In genomic region chr7:125671396-125671795, GRCm38 (mm10) we compare ENCODE assay signal across 15 mouse cellular contexts.
"Had no signal": no experiment of that assay in that cellular context is flagged by ENCODE, and none has a peak within 500 bp of the region (broad histone marks: within the 10 kb centered on the region; RNA-seq: fewer than 3 reads in every experiment).

No protein-coding gene starts in this region.

- H3K4me3 ChIP-seq: limb, embryonic 15.5 days; lung, embryonic 15.5 days; megakaryocyte, embryonic 14.5 days; midbrain, embryonic 15.5 days; neural tube, embryonic 13.5 days; stomach, embryonic 15.5 days had no signal

- H3K27ac ChIP-seq: limb, embryonic 15.5 days; lung, embryonic 15.5 days; macrophage; midbrain, embryonic 15.5 days; neural tube, embryonic 13.5 days; stomach, embryonic 15.5 days had no signal

- DNase-seq: kidney, adult 2 months; layer of hippocampus, adult 9-11 months; layer of hippocampus, postnatal 36 days; lung, postnatal 14 days; retina, postnatal 1 day; thymus, postnatal 4 days had no signal

- H3K9me3 ChIP-seq: limb, embryonic 15.5 days; lung, embryonic 15.5 days; megakaryocyte, embryonic 14.5 days; midbrain, embryonic 15.5 days; neural tube, embryonic 13.5 days; stomach, embryonic 15.5 days had no signal

- H3K4me1 ChIP-seq: limb, embryonic 15.5 days; lung, embryonic 15.5 days; midbrain, embryonic 15.5 days; neural tube, embryonic 13.5 days; stomach, embryonic 15.5 days had no signal

- ATAC-seq: intestine, embryonic 16.5 days; midbrain, embryonic 15.5 days had no signal

- H3K27me3 ChIP-seq: limb, embryonic 15.5 days; lung, embryonic 15.5 days; megakaryocyte, embryonic 14.5 days; midbrain, embryonic 15.5 days; neural tube, embryonic 13.5 days; stomach, embryonic 15.5 days had no signal

- H3K4me2 ChIP-seq: limb, embryonic 15.5 days; lung, embryonic 15.5 days; midbrain, embryonic 11.5 days; midbrain, embryonic 15.5 days; neural tube, embryonic 13.5 days; stomach, embryonic 15.5 days had no signal

- H3K9ac ChIP-seq: limb, embryonic 15.5 days; lung, embryonic 15.5 days; midbrain, embryonic 15.5 days; neural tube, embryonic 13.5 days; stomach, embryonic 15.5 days had no signal
